Mouse (Mus musculus): ENCODE results near the gene Lactb.
A peak's percentile ranks its signal among the peaks of the same experiment; 100 is the strongest.

Gene Lactb

GRCm38 (mm10) chr9:66975239-66975645 is at the start of gene Lactb:
TSS of gene Lactb (minus strand) at chr9:66975484.
- DNase-seq = peak; percentile 95

GRCm38 (mm10) chr9:67023371-67023770 is 48.1 kb upstream of the Lactb start:
- no peak for DNase-seq

- DNase-seq = no peak
These were observed 44.8 kb upstream of the Lactb start for GRCm38 (mm10) chr9:67020063-67020462.

- DNase-seq = no peak
These were observed 38.2 kb upstream of the Lactb start for GRCm38 (mm10) chr9:67013501-67013900.

- DNase-seq = no peak
These were observed 37.2 kb upstream of the Lactb start for GRCm38 (mm10) chr9:67012470-67012869.

GRCm38 (mm10) chr9:67011483-67011882 is 36.2 kb upstream of the Lactb start:
- DNase-seq = no peak

GRCm38 (mm10) chr9:67008781-67009180 is 33.5 kb upstream of the Lactb start:
- DNase-seq = peak; percentile 71

GRCm38 (mm10) chr9:67006376-67006775 is 31.1 kb upstream of the Lactb start:
- no peak for DNase-seq

GRCm38 (mm10) chr9:67005161-67005742 is 30.0 kb upstream of the Lactb start:
- no peak for DNase-seq

- no peak for DNase-seq
These were observed 28.4 kb upstream of the Lactb start for GRCm38 (mm10) chr9:67003656-67004055.

GRCm38 (mm10) chr9:67003156-67003555 is 27.9 kb upstream of the Lactb start:
- no peak for DNase-seq

- DNase-seq = no peak
These were observed 26.2 kb upstream of the Lactb start for GRCm38 (mm10) chr9:67001506-67001905.

GRCm38 (mm10) chr9:67001050-67001449 is 25.8 kb upstream of the Lactb start:
- peak; percentile 91 for DNase-seq

GRCm38 (mm10) chr9:66999698-67000097 is 24.4 kb upstream of the Lactb start:
- no peak for DNase-seq

GRCm38 (mm10) chr9:66991750-66992410 is 16.6 kb upstream of the Lactb start:
- no peak for DNase-seq

GRCm38 (mm10) chr9:66991021-66991749 is 15.9 kb upstream of the Lactb start:
- no peak for DNase-seq

GRCm38 (mm10) chr9:66990046-66990445 is 14.8 kb upstream of the Lactb start:
- no peak for DNase-seq

GRCm38 (mm10) chr9:66989581-66989980 is 14.3 kb upstream of the Lactb start:
- DNase-seq = no peak

GRCm38 (mm10) chr9:66988888-66989414 is 13.7 kb upstream of the Lactb start:
- no peak for DNase-seq

GRCm38 (mm10) chr9:66988198-66988887 is 13.1 kb upstream of the Lactb start:
- DNase-seq = no peak

GRCm38 (mm10) chr9:66985377-66985776 is 10.1 kb upstream of the Lactb start:
- no peak for DNase-seq

GRCm38 (mm10) chr9:66982085-66982484 is 6.8 kb upstream of the Lactb start:
- DNase-seq = no peak

GRCm38 (mm10) chr9:66980458-66980857 is 5.2 kb upstream of the Lactb start:
- peak; percentile 74 for DNase-seq
